Mouse (Mus musculus) layer of hippocampus, postnatal 25 days (tissue): ENCODE data around the gene Gm20809. TPM values are rescaled to one million over a fixed set of nuclear protein-coding genes. Genes with fewer than 3 reads are reported as not detected.
"Not testable (repeated sequence)": the region's sequence is repeated elsewhere in the genome, so short reads cannot be mapped to it uniquely, and the experiment has no call there.

Experiments
- DNase-seq, 2 experiments: peaks; one replicate each; pipeline ENCODE4 v3.0.0; 2022; ENCODE audit warnings: mixed read lengths in 2 of 2, low spot score in 1 of 2; ENCODE audit errors: extremely low spot score in 1 of 2
- total RNA-seq, 2 experiments: library from RNA; stranded (reverse); gene quantifications; 2 replicates each; pipeline ENCODE4 v1.2.3; 2021

The Gm20809 gene
- total RNA-seq = not detected

DNA sequence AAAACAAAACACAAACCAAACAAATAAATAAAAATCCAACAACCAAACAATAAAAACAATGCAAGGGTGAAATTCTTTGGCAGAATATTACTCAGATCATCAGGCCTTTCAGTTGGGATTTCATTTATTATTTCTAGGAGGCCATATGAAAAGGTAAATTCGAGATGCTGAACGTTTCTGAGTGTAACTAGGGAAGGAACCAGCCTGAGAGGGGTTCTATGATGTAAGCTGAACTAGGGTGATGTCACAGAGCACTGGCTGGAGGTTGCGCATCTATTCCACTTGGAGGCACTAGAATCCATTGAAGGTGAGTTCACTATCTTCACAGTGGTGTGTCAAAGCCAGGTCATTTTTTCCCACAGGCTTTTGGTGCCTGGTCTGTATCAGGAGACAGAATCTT is at the start of gene Gm20809:
Gene Gm20809 (plus strand): TSS at position 301 of the 400 bp plus-strand sequence.
- DNase-seq = not testable (repeated sequence)
